Mouse (Mus musculus): ENCODE results near the gene Selp. TPM values are rescaled to one million over a fixed set of nuclear protein-coding genes. Genes with fewer than 3 reads are reported as not detected.

The Selp gene
- polyA plus RNA-seq, 1 experiment, result 1.6 TPM

DNA sequence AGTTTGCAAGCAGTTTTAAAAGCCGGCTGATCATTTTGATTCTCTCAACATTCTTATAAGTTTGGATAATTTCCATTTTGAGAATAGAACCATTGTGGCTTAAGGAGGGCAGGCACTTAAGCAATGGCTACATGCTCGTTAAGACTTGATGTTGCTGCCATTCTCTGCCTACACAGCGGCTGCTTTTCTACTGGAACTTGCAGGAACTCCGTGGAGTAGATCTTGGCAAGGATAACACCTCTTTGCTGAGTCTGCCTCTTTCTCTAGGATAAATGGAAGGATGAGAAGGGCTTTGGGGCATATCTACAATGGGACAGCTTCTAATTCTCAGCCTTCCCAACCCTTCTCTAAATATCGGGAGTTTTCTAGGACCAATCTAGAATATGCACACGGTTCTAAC, 583 bp downstream of the Selp start:
- no peak overlapping the region for H3K4me3 ChIP-seq (ENCODE audit: control insufficient read depth, low read depth, low read length)
- H3K36me3 ChIP-seq (ENCODE audit: control insufficient read depth, insufficient read depth, low read length), result no peaks in the 10 kb centered on the region
- H3K4me1 ChIP-seq (ENCODE audit: control insufficient read depth, insufficient read depth, low read length), result no peaks in the 10 kb centered on the region
- H3K27me3 ChIP-seq (ENCODE audit: control insufficient read depth, insufficient read depth, low read length), result no peaks in the 10 kb centered on the region
- no peak for TF ChIP-seq CTCF (IDR thresholded peaks at IDR 0.05; ENCODE audit: control insufficient read depth, insufficient read depth, insufficient replicate concordance, low read depth, low read length)
- no peak for TF ChIP-seq POLR2A (IDR thresholded peaks at IDR 0.05; ENCODE audit: control insufficient read depth, low read depth, low read length)
- H3K27ac ChIP-seq (ENCODE audit: control insufficient read depth, insufficient read depth, low read depth, low read length), result no peak overlapping the region

DNA sequence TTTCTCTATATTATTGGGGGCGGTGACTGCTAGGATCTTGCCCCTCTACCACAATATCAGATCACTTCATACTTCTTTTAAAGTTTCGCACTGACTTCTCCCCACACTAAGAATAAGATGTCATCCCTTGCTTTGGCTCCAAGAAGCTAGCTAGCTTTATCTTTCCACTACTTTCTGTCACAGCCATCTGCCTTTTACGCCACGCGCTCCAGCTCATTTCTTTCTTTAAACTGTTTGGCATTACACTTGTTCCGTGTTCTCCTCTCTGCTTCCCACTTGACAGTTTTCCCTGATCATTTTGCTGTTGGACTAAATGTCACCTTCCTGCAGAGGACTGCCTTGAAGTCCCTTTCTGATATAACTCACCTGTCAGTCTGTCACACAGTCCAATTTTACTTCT, 2.8 kb downstream of the Selp start:
- no peaks in the 10 kb centered on the region for H3K36me3 ChIP-seq (ENCODE audit: control insufficient read depth, insufficient read depth, low read length)
- H3K4me3 ChIP-seq (ENCODE audit: control insufficient read depth, low read depth, low read length), result no peak overlapping the region
- H3K27me3 ChIP-seq (ENCODE audit: control insufficient read depth, insufficient read depth, low read length), result no peaks in the 10 kb centered on the region
- no peaks in the 10 kb centered on the region for H3K4me1 ChIP-seq (ENCODE audit: control insufficient read depth, insufficient read depth, low read length)
- TF ChIP-seq POLR2A (IDR thresholded peaks at IDR 0.05; ENCODE audit: control insufficient read depth, low read depth, low read length) (no peak), CTCF (IDR thresholded peaks at IDR 0.05; ENCODE audit: control insufficient read depth, insufficient read depth, insufficient replicate concordance, low read depth, low read length) (no peak)
- H3K27ac ChIP-seq (ENCODE audit: control insufficient read depth, insufficient read depth, low read depth, low read length), result no peak overlapping the region

DNA sequence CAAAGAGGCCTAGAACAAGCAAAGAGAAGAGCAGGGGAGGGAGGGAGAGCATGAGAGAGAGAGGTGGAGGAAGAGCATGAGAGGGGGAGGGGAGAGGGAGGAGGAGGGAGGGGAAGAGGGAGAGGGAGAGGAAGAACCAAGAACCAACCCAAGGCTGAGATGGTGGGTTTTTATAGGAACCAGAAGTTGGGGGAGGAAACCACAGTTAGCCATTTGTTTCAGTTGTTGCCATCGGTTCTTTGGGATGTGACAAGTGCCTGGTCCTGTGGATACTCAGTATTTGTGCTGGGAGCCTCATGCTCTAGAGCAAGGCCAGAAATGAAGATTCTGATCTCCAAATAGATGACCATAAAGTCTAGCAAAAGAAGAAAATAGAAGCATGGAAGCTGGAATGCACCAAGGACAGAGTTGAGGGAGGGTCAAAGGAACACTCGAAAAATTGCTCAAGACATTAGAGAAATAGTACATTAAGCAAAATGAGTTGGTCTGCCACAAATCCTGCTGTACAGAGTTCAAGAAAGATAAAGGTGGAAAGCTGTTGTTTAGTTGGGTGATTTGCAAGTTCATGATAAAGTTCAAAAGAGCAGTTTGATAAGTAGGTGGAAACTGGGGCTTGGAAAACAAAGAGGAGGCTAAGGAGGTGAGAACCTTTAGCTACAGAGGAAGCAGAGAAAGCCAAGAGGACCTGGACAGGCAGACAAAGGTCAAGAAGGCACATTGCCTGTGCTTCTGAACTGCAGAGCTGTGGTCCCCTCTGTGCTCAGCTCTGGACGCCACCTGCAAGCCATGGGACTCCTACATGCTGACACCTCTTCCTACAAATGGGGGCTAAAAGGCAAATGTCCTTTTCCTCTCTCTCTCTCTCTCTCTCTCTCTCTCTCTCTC, 5.1 kb downstream of the Selp start:
- no peak overlapping the region for H3K4me3 ChIP-seq (ENCODE audit: control insufficient read depth, low read depth, low read length)
- no peak overlapping the region for H3K27ac ChIP-seq (ENCODE audit: control insufficient read depth, insufficient read depth, low read depth, low read length)
- H3K27me3 ChIP-seq (ENCODE audit: control insufficient read depth, insufficient read depth, low read length), result no peaks in the 10 kb centered on the region
- no peaks in the 10 kb centered on the region for H3K4me1 ChIP-seq (ENCODE audit: control insufficient read depth, insufficient read depth, low read length)
- no peaks in the 10 kb centered on the region for H3K36me3 ChIP-seq (ENCODE audit: control insufficient read depth, insufficient read depth, low read length)
- TF ChIP-seq CTCF (IDR thresholded peaks at IDR 0.05; ENCODE audit: control insufficient read depth, insufficient read depth, insufficient replicate concordance, low read depth, low read length), result no peak
- no peak for TF ChIP-seq POLR2A (IDR thresholded peaks at IDR 0.05; ENCODE audit: control insufficient read depth, low read depth, low read length)

DNA sequence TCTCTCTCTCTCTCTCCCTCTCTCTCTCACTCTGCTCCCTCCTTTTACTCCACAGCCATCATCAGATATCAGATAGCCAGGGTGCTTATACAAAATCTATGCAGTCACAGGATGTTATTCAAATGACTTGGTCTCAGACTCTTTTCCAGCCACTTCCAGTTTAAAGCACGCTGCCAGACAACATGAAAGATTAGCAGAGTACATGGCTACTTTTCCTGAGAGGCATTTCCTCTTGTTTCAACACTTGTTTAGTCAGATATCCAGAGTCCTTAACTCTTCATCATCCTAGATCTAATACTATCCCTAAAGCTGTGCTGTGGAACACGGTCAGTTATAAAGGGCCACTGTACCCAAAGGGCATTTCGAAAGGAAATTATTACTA, 5.7 kb downstream of the Selp start:
- TF ChIP-seq POLR2A (IDR thresholded peaks at IDR 0.05; ENCODE audit: control insufficient read depth, low read depth, low read length), result no peak
- no peak for TF ChIP-seq CTCF (IDR thresholded peaks at IDR 0.05; ENCODE audit: control insufficient read depth, insufficient read depth, insufficient replicate concordance, low read depth, low read length)

DNA sequence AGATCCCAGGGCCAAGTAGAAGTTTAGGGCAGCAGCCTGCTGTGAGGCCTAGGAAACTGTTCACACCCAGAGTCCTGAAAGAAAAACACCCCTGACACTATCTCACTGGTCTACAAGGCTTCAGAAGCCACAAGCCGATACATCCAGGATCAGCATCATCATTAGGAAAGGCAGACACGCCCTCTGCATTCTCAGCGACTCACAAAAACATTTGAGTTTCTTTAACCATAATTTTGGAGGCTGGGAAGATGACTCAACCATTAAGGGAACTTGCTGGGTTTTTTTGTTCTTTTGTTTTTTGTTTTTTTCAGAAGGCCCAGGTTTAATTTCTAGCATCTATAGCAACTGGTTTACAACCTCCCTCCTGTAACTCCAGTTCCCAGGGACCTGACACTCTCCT, 8.8 kb downstream of the Selp start:
- no peak for TF ChIP-seq POLR2A (IDR thresholded peaks at IDR 0.05; ENCODE audit: control insufficient read depth, low read depth, low read length)
- no peak for TF ChIP-seq CTCF (IDR thresholded peaks at IDR 0.05; ENCODE audit: control insufficient read depth, insufficient read depth, insufficient replicate concordance, low read depth, low read length)

More for the DNA sequence above, 5.7 kb downstream of the Selp start:
- no peaks in the 10 kb centered on the region for H3K4me1 ChIP-seq (ENCODE audit: control insufficient read depth, insufficient read depth, low read length)
- no peak overlapping the region for H3K27ac ChIP-seq (ENCODE audit: control insufficient read depth, insufficient read depth, low read depth, low read length)
- no peaks in the 10 kb centered on the region for H3K36me3 ChIP-seq (ENCODE audit: control insufficient read depth, insufficient read depth, low read length)
- H3K4me3 ChIP-seq (ENCODE audit: control insufficient read depth, low read depth, low read length), result no peak overlapping the region
- no peaks in the 10 kb centered on the region for H3K27me3 ChIP-seq (ENCODE audit: control insufficient read depth, insufficient read depth, low read length)

DNA sequence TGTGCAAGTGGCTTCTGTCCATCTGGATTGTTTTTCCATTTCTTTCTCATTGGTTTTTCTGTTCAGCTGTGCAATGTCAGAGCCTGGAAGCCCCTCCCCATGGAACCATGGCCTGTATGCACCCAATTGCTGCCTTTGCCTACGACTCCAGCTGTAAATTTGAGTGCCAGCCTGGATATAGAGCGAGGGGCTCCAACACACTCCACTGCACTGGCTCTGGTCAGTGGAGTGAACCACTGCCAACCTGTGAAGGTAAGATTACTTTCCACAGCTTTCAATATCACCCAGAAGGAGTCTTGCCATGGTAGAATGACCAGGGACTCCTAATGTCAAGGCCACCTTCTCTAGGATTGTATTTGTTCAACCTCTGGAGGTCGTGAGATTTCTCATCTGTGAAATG, 14.9 kb downstream of the Selp start:
- no peak overlapping the region for H3K4me3 ChIP-seq (ENCODE audit: control insufficient read depth, low read depth, low read length)
- no peak overlapping the region for H3K27ac ChIP-seq (ENCODE audit: control insufficient read depth, insufficient read depth, low read depth, low read length)
- TF ChIP-seq CTCF (IDR thresholded peaks at IDR 0.05; ENCODE audit: control insufficient read depth, insufficient read depth, insufficient replicate concordance, low read depth, low read length) (no peak), POLR2A (IDR thresholded peaks at IDR 0.05; ENCODE audit: control insufficient read depth, low read depth, low read length) (no peak)
- no peaks in the 10 kb centered on the region for H3K4me1 ChIP-seq (ENCODE audit: control insufficient read depth, insufficient read depth, low read length)
- no peaks in the 10 kb centered on the region for H3K27me3 ChIP-seq (ENCODE audit: control insufficient read depth, insufficient read depth, low read length)
- no peaks in the 10 kb centered on the region for H3K36me3 ChIP-seq (ENCODE audit: control insufficient read depth, insufficient read depth, low read length)

More for the DNA sequence above, 8.8 kb downstream of the Selp start:
- no peak overlapping the region for H3K4me3 ChIP-seq (ENCODE audit: control insufficient read depth, low read depth, low read length)
- H3K36me3 ChIP-seq (ENCODE audit: control insufficient read depth, insufficient read depth, low read length), result no peaks in the 10 kb centered on the region
- no peaks in the 10 kb centered on the region for H3K4me1 ChIP-seq (ENCODE audit: control insufficient read depth, insufficient read depth, low read length)
- no peak overlapping the region for H3K27ac ChIP-seq (ENCODE audit: control insufficient read depth, insufficient read depth, low read depth, low read length)
- no peaks in the 10 kb centered on the region for H3K27me3 ChIP-seq (ENCODE audit: control insufficient read depth, insufficient read depth, low read length)

DNA sequence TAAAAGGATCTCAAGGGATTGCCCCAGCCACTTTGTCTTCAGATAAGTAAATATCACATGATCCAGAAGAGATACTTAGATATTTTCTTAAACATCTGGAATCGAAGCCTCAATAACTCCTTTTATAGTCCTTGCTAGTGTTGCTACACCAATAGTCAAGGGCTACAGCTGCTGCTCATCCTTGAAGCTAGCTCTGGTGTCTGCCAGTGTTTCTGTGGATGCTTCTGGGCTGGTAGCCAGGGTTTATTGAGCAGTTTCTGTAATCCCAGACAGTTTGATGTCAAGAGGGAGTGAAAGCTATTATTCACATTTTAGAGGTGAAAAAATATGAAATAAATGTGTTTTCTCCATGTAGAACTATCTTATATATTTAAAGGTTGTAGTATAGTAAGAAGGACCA, 17.5 kb downstream of the Selp start:
- no peaks in the 10 kb centered on the region for H3K4me1 ChIP-seq (ENCODE audit: control insufficient read depth, insufficient read depth, low read length)
- H3K27me3 ChIP-seq (ENCODE audit: control insufficient read depth, insufficient read depth, low read length), result no peaks in the 10 kb centered on the region
- H3K36me3 ChIP-seq (ENCODE audit: control insufficient read depth, insufficient read depth, low read length), result no peaks in the 10 kb centered on the region
- no peak overlapping the region for H3K4me3 ChIP-seq (ENCODE audit: control insufficient read depth, low read depth, low read length)
- H3K27ac ChIP-seq (ENCODE audit: control insufficient read depth, insufficient read depth, low read depth, low read length), result no peak overlapping the region
- TF ChIP-seq CTCF (IDR thresholded peaks at IDR 0.05; ENCODE audit: control insufficient read depth, insufficient read depth, insufficient replicate concordance, low read depth, low read length) (no peak), POLR2A (IDR thresholded peaks at IDR 0.05; ENCODE audit: control insufficient read depth, low read depth, low read length) (no peak)

Measured in testis, adult 2 months (tissue).